ENCODE assay signal across 23 mouse cellular contexts in the genomic region with DNA sequence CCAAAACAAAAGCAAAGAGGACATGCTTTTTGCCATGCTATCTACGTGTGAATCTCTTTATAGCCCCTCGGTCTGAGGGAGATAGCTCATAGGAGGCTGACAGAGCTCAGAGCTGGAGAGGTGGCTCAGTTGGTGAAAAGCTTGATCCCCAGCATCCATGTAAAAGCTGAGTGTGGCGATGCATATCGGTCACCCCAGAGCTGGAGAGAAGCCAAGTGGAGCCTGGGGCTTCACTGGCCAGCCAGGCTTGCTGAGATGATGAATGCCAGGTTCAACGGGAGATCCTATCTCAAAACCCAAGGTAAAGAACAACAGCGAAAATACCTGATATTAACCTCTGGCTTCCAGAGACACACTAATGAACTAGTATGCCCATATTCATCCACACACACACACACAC.
DNase-seq lines count a peak whose midpoint lies in the region; ATAC-seq and TF ChIP-seq lines count a peak whose summit lies in the region.
"Had no signal": no experiment of that assay in that cellular context is flagged by ENCODE, and none has a peak within 500 bp of the region (broad histone marks: within the 10 kb centered on the region; RNA-seq: fewer than 3 reads in every experiment).

No protein-coding gene starts in this region.

- WGBS in forebrain, embryonic 15.5 days = 84% methylated on average over 6 of the region's 6 CpGs
- 92% methylated on average over 6 of the region's 6 CpGs for WGBS in forebrain, embryonic 10.5 days
- 89% methylated on average over 6 of the region's 6 CpGs for WGBS in liver, embryonic 11.5 days
- 79% methylated on average over 6 of the region's 6 CpGs for WGBS in liver, postnatal 0 days (ENCODE audit: insufficient replicate concordance)
- 93% methylated on average over 6 of the region's 6 CpGs for WGBS in midbrain, embryonic 10.5 days

- peaks cover 22% of the 10 kb centered on the region for H3K4me1 ChIP-seq in forebrain, embryonic 15.5 days
- peaks cover 12% of the 10 kb centered on the region for H3K4me1 ChIP-seq in forebrain, embryonic 10.5 days
- H3K4me1 ChIP-seq in liver, embryonic 11.5 days (replicated peaks; ENCODE audit: control insufficient read depth, insufficient read depth, low read length) = no peaks in the 10 kb centered on the region
- no peaks in the 10 kb centered on the region for H3K4me1 ChIP-seq in liver, postnatal 0 days (ENCODE audit: insufficient read depth)
- peaks cover 2% of the 10 kb centered on the region; the same call in 1 of the 2 replicates for H3K4me1 ChIP-seq in midbrain, embryonic 10.5 days
- H3K4me1 ChIP-seq: liver, embryonic 13.5 days had no signal

- H3K4me2 ChIP-seq in forebrain, embryonic 15.5 days (replicated peaks) = no peak overlapping the region
- no peak overlapping the region for H3K4me2 ChIP-seq in liver, embryonic 11.5 days
- no peak overlapping the region for H3K4me2 ChIP-seq in liver, postnatal 0 days (ENCODE audit: low read depth, low read length)
- H3K4me2 ChIP-seq: heart, embryonic 11.5 days; limb, embryonic 13.5 days; liver, embryonic 13.5 days; lung, embryonic 15.5 days had no signal

- no peak for DNase-seq in forebrain, embryonic 10.5 days (ENCODE audit: extremely low spot score, low spot score)
- peak; percentile 20 for DNase-seq in liver, embryonic 11.5 days (ENCODE audit: low spot score)
- no peak for DNase-seq in liver, postnatal 0 days
- DNase-seq in kidney, postnatal 14 days = peak; percentile 72
- DNase-seq in midbrain, embryonic 10.5 days (ENCODE audit: low spot score) = no peak
- DNase-seq: B cell, adult 2 months; cerebellum, adult 8-10 months; layer of hippocampus, postnatal 36 days; liver, embryonic 13.5 days; right cerebral cortex, adult 18-20 months; right cerebral cortex, postnatal 4 days; thymus, postnatal 14 days had no signal

- no peak for TF ChIP-seq EP300 in liver, postnatal 0 days (IDR thresholded peaks at IDR 0.05; ENCODE audit: low read depth)

- no peaks in the 10 kb centered on the region for H3K9me3 ChIP-seq in forebrain, embryonic 15.5 days
- no peaks in the 10 kb centered on the region for H3K9me3 ChIP-seq in forebrain, embryonic 10.5 days
- H3K9me3 ChIP-seq in liver, embryonic 11.5 days (ENCODE audit: control insufficient read depth, low read length) = no peaks in the 10 kb centered on the region
- no peaks in the 10 kb centered on the region for H3K9me3 ChIP-seq in liver, postnatal 0 days (ENCODE audit: low read length)
- no peaks in the 10 kb centered on the region for H3K9me3 ChIP-seq in midbrain, embryonic 10.5 days (replicated peaks)
- H3K9me3 ChIP-seq: hindbrain, embryonic 10.5 days; limb, embryonic 13.5 days; liver, embryonic 13.5 days; lung, embryonic 15.5 days had no signal

- peak overlapping the region; percentile 38; the same call in 1 of the 2 replicates for H3K27ac ChIP-seq in forebrain, embryonic 15.5 days (replicated peaks)
- no peak overlapping the region for H3K27ac ChIP-seq in forebrain, embryonic 10.5 days
- no peak overlapping the region for H3K27ac ChIP-seq in liver, embryonic 11.5 days (ENCODE audit: low read depth, low read length)
- no peak overlapping the region for H3K27ac ChIP-seq in liver, postnatal 0 days (ENCODE audit: low read depth)
- H3K27ac ChIP-seq in midbrain, embryonic 10.5 days (replicated peaks) = no peak overlapping the region
- H3K27ac ChIP-seq: hindbrain, embryonic 10.5 days; limb, embryonic 13.5 days; liver, embryonic 13.5 days; lung, embryonic 15.5 days; macrophage had no signal

- no peak overlapping the region for H3K4me3 ChIP-seq in forebrain, embryonic 15.5 days
- no peak overlapping the region for H3K4me3 ChIP-seq in forebrain, embryonic 10.5 days
- no peak overlapping the region for H3K4me3 ChIP-seq in liver, embryonic 11.5 days (ENCODE audit: low read depth, low read length)
- no peak overlapping the region for H3K4me3 ChIP-seq in liver, postnatal 0 days (ENCODE audit: low read depth, low read length)
- H3K4me3 ChIP-seq in midbrain, embryonic 10.5 days = no peak overlapping the region
- H3K4me3 ChIP-seq: hindbrain, embryonic 10.5 days; limb, embryonic 13.5 days; liver, embryonic 13.5 days; lung, embryonic 15.5 days had no signal

- no peaks in the 10 kb centered on the region for H3K36me3 ChIP-seq in forebrain, embryonic 15.5 days
- no peaks in the 10 kb centered on the region for H3K36me3 ChIP-seq in forebrain, embryonic 10.5 days (replicated peaks)
- no peaks in the 10 kb centered on the region for H3K36me3 ChIP-seq in liver, embryonic 11.5 days (ENCODE audit: control insufficient read depth, insufficient read depth, low read length)
- H3K36me3 ChIP-seq in liver, postnatal 0 days (replicated peaks; ENCODE audit: insufficient read depth, low read length) = no peaks in the 10 kb centered on the region
- H3K36me3 ChIP-seq in midbrain, embryonic 10.5 days = no peaks in the 10 kb centered on the region
- H3K36me3 ChIP-seq: G1E; hindbrain, embryonic 10.5 days; limb, embryonic 13.5 days; liver, embryonic 13.5 days; lung, embryonic 15.5 days had no signal

- no peak for ATAC-seq in forebrain, embryonic 15.5 days (replicated peaks)
- ATAC-seq in liver, embryonic 11.5 days (replicated peaks; ENCODE audit: low FRiP score) = no peak
- no peak for ATAC-seq in liver, postnatal 0 days
- ATAC-seq in granulocyte monocyte progenitor cell, adult 5-6 weeks (replicated peaks; ENCODE audit: poor library complexity, severe bottlenecking) = no peak
- ATAC-seq: intestine, postnatal 0 days; Patski had no signal

- no peak for TF ChIP-seq CTCF in liver, postnatal 0 days (IDR thresholded peaks at IDR 0.05; ENCODE audit: low read depth)

- H3K9ac ChIP-seq in forebrain, embryonic 15.5 days (replicated peaks) = no peak overlapping the region
- H3K9ac ChIP-seq in liver, embryonic 11.5 days (ENCODE audit: low read depth, low read length) = no peak overlapping the region
- no peak overlapping the region for H3K9ac ChIP-seq in liver, postnatal 0 days (replicated peaks)
- H3K9ac ChIP-seq: limb, embryonic 13.5 days; liver, embryonic 13.5 days; lung, embryonic 15.5 days had no signal

- no peaks in the 10 kb centered on the region for H3K27me3 ChIP-seq in forebrain, embryonic 15.5 days
- peaks cover 12% of the 10 kb centered on the region; the same call in 1 of the 2 replicates for H3K27me3 ChIP-seq in forebrain, embryonic 10.5 days (ENCODE audit: poor library complexity, severe bottlenecking)
- no peaks in the 10 kb centered on the region for H3K27me3 ChIP-seq in liver, embryonic 11.5 days (replicated peaks; ENCODE audit: control insufficient read depth, insufficient read depth, low read length)
- no peaks in the 10 kb centered on the region for H3K27me3 ChIP-seq in liver, postnatal 0 days (ENCODE audit: insufficient read depth, low read length)
- H3K27me3 ChIP-seq in midbrain, embryonic 10.5 days (ENCODE audit: low read depth, poor library complexity, severe bottlenecking) = peaks cover 23% of the 10 kb centered on the region
- H3K27me3 ChIP-seq: CH12.LX; liver, embryonic 13.5 days; lung, embryonic 15.5 days had no signal

Comparison
In these comparisons a context has a peak if more than half of its experiments do, and no peak if none do; other contexts are left out.
1. DNase-seq: peak in liver, embryonic 11.5 days (single experiment) and kidney, postnatal 14 days (single experiment); none in forebrain, embryonic 10.5 days (single experiment), liver, postnatal 0 days (single experiment) and midbrain, embryonic 10.5 days (single experiment).